Mouse (Mus musculus) spleen, embryonic (tissue): Measurements from ENCODE around the gene Vmn1r235.
"Not testable (repeated sequence)": the region's sequence is repeated elsewhere in the genome, so short reads cannot be mapped to it uniquely, and the experiment has no call there.

ENCODE experiments used
- CTCF ChIA-PET: fragments of 350-600 bp; sonication (Branson Sonifier 250); formaldehyde crosslinking; loops from one replicate; lab custom pipeline; 2022; lab: Charles Lee

The Vmn1r235 gene

DNA sequence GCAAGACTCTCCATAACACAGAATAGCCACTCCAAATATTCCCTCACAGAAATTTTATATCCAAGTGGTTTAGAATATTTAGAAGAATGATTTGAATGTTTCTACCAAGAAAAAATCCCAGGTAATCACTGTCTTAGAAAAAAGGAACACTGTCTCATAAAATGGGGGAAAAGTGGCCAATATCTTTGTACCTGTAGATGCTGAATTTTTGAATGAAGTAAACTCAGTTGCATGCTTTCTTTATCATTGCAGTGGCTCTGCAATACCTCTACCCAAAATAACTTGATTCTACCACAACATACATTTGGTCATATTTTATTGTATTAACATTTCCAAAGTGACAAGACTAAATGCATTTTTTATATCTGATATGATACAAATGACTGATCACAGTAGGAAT is at the start of gene Vmn1r235:
Gene Vmn1r235 (plus strand): TSS at position 301 of the 400 bp plus-strand sequence.
- CTCF ChIA-PET, result no interaction called here

DNA sequence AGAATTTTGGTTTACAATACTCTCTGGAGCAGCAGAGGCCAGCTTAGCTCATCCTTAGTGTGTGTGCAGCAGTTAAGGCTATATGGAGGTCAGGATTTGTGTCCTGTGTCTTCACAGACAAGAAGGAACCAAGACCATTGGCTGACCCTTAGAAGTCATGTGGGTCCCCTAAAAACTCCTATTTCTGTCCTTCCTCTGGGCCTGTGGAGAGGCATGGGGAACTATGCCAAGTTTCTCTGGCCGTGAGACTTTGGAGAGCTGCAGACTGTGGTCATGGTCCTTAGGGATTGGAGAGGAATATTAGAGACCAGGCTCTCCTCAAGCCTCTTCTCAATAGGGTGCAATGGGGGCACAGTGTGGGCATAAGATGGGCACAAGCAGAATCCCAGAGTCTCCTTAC is 45.1 kb upstream of the Vmn1r235 start:
- CTCF ChIA-PET, result not testable (repeated sequence)

- CTCF ChIA-PET, result no interaction called here
Observed at GRCm38 (mm10) chr17:21225787-21226186, 30.4 kb upstream of the Vmn1r235 start, which contains the start of gene Vmn1r234. Vmn1r234 (plus strand) TSS chr17:21226087.

- CTCF ChIA-PET, result no interaction called here
Observed at GRCm38 (mm10) chr17:21231654-21232053, 24.6 kb upstream of the Vmn1r235 start.

DNA sequence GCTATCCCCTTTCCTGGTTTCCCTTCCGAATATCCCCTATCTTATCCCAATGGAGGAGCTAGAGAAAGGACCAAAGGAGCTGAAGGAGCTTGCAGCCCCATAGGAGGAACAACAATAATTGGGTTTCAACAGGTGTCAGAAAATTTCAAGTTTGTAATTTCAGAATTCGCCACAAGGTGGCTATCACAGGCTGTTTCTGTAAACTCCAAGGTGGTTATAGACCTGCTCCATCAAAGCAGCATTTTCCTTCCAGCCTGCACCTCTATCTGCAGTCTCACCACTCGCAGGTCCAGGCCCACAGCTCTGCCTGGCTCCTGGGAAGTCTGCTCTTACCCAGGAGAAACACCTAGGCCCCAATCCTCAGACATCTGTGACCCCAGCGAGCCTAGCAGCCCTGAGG is 15.9 kb downstream of the Vmn1r235 start:
- CTCF ChIA-PET, result interaction anchor here (0.7 kb wide), 1 partner anchor 9 kb away, joined by 3 read pairs; no protein-coding TSS in a partner anchor

DNA sequence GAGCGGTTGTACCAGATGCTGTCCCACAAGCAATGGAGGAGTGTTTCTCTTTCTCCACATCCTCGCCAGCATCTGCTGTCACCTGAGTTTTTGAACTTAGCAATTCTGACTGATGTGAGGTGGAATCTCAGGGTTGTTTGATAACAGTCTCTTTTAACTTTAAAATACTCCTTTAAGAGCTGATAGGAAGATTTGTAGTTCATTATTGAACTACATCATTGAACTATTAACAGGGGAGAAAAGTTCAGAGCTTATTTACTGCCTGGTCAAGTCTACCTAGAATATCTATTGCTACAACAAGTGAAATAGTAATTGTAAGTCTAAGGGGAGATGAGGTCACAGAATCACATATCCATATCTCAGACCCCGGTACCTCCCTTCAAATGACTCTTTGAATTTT is 26.4 kb downstream of the Vmn1r235 start, which contains the start of gene Vmn1r236:
Gene Vmn1r236 (plus strand): TSS at position 301 of the 400 bp plus-strand sequence.
- CTCF ChIA-PET, result no interaction called here

DNA sequence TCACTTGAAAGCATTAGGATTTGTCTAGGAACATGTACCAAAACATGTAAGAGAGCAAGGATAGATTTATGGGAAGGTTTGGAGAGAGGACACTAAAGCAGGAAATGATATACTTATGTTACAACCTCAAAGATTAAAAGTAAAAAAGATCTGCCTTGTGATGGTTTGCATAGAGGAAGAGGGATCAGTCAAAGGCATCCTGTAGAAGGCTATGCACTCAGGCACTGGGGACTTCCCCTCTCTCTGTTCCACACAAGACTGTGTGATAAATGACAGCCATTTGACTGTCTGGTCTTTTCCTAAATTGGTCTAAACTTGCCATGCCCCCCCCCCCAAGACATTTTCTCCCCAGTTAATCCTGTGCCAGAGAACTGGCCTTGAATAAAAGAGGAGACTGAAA is 28.2 kb downstream of the Vmn1r235 start:
- CTCF ChIA-PET, result no interaction called here

DNA sequence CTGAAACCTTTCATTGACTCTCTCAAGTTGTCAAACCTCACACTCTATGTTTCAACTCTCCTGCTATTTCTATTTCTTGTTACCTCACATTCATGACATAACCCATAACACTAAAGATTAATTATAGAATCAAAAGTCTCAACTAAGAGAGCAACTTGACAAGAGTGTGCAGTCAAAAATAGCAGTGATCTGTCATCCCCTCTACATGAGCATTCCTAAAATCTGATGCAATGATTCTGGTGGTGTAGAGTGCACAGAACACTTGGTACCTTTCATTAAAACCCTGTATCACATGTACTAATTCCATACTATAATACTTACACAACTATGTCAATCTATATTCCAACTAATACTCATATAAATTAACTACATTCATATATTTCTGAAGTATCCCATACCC is 33.5 kb downstream of the Vmn1r235 start:
- CTCF ChIA-PET, result no interaction called here

DNA sequence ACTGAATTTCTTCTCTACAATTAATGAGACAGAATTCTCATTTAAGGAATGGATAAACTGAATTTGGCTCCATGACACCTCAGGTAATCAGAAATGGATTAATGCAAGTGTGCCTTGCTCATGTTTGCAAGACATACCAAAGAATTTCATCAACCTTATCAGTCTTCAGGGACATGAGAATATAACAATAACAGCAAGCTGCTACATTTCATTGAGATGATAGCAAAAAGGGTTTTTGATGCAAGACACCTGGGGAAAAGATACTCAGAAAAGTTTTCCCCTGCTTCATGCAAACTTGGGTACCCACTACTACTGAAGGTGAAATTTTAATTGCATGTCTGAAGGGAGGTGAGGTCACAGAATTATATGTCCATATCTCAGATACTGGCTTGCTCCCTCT is 55.4 kb downstream of the Vmn1r235 start, which contains the start of gene Vmn1r237:
Gene Vmn1r237 (plus strand): TSS at position 301 of the 400 bp plus-strand sequence.
- CTCF ChIA-PET, result no interaction called here
